Mouse (Mus musculus) heart, adult 18-20 months (tissue): Measurements from ENCODE around the gene Nbeal2. TPM values are rescaled to one million over a fixed set of nuclear protein-coding genes. Genes with fewer than 3 reads are reported as not detected.
A peak's percentile ranks its signal among the peaks of the same experiment; 100 is the strongest.
"Not testable (repeated sequence)": the region's sequence is repeated elsewhere in the genome, so short reads cannot be mapped to it uniquely, and the experiment has no call there.

ENCODE experiments used
- DNase-seq, 2 experiments: peaks; one replicate each; pipeline ENCODE4 v3.0.0; 2021 to 2022; ENCODE audit warnings: mixed read lengths in 1 of 2
- long read RNA-seq, 2 experiments: library from polyadenylated mRNA; stranded (forward); transcript quantifications; one replicate each; pipeline ENCODE4 v2.0.0; 2021
- total RNA-seq, 2 experiments: library from RNA; stranded (reverse); gene quantifications; 2 replicates each; pipeline ENCODE4 v1.2.3; 2021

Nbeal2 gene
- total RNA-seq: 1 to 10 TPM; 6.8 to 7.6 TPM
- long read RNA-seq, experiment 1, partial matches to known transcripts: 5 of 5 reads
- long read RNA-seq, experiment 1, other reads (novel, unspliced or antisense): 0 of 5 reads
- long read RNA-seq, experiment 2: 0 reads

DNA sequence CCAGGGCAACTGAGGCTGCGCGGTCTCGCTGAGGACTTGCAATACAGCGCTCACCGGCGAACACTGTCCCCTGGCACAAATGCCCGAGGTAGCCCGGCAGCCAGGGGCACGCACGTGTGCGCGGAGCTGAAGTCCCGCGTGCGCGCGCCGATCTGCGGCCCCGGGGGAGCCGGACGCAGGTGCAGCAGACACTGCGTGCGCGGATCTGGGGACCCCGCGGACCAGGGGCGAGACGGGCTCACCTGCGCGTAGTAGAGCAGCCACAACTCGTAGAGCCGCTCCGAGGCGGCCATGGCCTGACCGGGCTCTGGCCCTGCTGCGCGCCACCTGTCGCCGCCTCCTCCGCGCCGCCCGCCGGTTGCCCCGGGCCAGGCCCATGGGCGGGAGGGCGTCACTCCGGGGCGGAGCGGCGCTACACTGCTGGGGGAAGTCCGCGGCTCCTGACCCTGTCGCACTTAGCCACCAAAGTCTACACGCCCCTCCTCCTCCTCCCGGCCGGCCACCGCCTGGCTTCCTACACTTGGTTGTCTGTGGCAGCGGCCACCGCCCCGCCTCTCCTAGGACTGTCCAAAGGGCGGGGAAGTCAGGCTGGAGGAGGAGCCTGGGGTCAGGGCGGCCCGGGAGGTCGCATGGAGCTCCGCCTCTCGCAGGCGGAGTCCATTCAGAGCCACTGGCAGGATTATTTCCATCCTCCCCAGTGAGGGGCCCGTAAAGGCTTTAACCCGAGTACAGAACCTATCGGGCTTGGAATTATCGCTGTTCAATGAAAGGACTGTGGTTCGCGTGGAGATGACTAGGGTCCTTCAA is at the start of gene Nbeal2:
TSS of gene Nbeal2 (minus strand) at position 507 of the 807 bp plus-strand sequence.
- peak; percentile 95 to 99 for DNase-seq

DNA sequence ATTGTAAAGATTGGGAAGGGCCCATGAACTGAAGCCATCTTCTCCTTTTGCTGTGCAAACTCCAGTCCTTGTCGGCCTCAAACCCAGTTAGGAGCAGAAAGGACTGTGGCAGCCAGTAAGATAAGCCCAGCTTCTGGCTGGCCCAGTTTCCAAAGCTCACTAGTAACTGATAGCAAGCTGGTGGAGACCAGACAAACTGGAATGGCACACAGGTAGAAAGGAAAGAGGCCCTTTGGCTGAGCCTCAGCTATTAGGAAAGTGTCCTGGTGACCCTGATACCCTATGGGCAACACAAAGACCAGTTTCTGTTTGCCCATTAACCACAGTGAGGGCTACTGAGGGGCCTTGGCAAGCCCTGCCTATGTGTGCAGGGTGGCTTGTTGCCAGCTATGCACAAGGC is 48.9 kb upstream of the Nbeal2 start:
- DNase-seq: peak in 1 of 2 experiments; percentile 40

DNA sequence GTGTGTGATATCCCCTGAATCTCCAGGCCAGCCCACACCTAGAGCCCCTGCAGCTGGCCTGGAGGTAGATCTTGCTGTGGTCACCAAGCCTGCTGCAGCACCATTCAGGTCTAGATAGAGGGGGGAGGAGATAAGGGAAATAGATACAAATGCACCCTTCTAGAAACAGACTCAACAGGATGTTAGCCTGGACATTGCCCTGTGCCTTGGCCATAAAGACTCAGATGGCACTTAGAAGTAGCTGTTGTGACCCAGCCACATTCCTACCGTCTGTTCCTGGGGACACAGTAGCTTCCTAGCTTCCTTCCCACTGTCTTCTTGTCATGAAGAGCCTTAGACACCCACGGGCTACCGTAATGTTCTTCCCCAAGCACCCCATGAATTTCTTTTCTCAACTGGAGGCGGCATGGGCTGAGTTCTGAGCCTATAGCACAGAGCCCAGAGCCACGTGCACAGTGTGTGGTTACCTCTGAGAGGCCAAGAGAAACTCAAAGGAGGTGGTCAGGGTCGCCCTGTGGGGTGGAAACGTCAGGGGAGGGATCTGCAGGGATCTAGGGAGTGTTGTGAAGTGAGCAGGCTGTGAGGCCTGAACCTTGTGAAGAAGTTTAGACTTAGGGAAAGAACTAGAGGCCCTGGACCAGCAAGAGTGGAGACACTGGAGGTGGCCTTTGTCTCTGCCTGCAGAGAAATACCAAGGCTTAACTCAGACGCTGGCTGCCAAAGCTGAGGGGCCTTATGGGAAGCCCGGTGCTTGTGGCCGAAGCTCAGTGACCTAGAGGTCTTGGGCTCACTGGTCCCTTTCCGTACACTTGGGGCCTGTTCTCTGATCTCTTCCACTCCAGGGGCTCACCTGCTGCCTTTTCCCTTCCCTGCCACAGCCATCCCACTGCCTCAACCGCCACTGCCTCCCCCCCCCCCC is 47.4 kb upstream of the Nbeal2 start:
- DNase-seq: no peak

DNA sequence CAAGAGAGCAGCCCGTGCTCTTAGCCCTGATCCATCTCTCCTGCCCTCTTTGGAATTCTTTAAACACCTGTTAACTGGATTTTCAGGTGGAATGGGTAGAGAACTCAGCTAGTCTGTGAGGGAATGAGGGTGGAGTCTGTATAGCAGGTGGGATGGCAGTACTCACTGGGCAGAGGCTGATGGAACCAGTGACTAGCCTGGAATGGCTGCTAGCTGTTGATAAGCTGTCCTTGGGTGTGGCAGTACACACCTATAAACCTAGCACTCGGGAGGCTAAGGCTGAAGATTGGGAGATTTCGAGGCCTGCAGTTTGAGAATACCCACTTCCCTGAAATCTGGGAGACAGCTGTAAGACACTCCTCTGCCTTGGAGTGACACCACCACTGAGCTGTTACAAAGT is 45.6 kb upstream of the Nbeal2 start:
- no peak for DNase-seq

DNA sequence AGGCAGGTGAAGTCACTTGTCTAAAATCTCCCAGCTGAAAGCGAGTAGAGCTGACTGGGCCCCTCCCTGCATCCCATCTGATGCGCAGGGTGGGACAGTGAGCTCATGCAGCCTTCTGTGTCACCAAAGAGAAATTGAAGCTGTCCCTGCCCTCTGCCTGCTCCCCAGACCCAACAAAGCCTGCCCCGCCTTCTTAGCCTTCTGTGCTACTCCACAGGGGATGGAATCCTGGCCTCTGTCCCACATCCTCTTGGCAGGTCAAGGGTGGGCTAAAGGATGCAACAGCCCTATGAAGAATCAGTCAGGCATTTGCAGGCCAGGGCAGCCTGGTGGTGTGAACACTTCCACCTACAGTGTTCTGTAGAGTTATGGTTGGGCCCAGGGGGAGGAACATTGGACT is 43.5 kb upstream of the Nbeal2 start:
- DNase-seq: peak in 1 of 2 experiments; percentile 42

DNA sequence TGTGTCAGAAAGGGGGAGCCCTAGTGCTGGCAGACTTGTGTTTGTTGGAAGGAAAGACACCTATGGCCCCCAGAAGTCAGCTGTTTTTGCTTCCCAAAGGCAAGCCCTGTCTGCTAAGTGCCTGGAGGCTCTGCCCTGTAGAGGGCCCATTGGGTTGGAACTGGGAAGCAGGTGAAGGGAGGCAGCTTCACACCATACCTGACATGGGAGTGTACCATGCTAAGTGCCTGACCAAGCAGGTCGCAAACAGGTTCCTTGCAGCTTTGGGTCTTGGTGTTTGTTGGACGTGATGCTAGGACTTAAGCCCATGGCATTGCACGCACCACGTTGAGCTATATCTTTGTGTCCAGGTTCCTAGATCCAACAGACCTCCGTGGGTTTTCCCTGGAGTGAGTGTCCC is 42.5 kb upstream of the Nbeal2 start:
- no peak for DNase-seq

DNA sequence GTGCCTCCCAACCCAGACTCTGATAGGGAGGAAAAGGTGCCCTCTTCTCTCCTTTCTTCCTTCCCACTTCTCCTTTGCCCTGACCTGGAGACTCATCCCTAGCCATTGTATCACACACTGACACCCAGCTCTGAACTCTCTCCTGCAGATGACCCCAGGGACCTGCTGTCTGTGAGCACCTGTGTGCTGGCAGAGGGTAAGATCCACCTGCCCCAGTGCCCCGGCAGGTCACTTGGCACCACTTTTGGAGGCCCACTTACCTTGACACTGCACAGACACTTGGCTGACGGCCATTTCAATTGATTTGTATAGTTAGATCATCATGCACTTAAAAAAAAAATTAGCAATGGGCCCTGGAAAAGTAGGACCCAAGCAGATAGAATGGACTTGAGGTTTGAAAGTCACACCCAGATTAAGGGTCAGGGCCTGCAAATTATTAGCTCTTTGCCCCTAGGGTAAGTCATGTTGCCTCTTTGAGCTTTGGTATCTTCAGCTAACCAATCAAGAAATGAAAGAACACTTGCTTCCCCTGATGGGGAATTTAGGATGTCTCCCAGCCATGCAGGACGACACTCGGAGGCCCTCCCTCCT is 41.3 kb upstream of the Nbeal2 start:
- DNase-seq: no peak

DNA sequence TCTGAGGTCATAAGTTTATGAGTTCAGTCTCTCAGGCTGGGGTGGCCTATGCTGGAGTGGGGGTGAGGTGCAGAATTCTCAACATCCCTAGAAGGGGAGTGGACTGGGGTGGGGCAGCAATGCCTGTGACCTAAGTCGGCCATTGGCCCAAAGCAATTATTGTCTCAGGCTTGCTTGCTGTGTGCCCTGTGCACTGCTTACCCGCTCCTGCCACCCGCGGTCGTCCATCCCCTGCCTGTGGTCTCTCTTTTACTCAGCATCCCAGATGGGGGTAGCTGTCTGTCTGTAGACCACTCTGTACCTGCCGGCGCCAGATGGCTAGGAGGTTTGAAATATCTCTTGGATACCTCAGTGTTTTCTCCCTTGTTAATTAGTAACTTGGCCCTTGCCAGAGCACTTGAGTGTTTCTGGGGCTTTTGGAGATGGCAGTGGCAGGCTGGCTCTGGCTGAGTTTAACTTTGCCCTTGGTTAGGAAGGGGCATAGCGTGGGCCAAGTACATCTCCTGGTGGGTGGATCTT is 35.4 kb upstream of the Nbeal2 start:
- no peak for DNase-seq

DNA sequence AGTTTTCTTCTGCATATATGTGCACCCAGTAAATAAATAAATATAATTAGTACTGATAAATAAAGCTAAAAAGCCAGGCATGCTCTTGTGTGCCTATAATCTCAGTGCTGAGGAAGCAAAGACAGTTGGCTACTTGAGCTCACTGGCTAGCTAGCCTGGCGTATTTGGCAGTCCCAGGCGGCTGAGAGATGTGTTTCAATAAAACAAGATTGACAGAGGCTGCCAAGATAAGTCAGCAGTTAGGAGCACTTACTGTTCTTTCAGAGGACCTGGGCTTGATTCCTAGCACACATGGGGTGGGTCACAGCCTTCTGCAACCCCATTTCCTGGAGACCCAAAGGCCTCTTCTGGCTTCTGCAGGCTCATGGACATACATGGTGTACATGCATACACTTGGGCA is 33.9 kb upstream of the Nbeal2 start:
- DNase-seq: peak in 1 of 2 experiments; percentile 55

DNA sequence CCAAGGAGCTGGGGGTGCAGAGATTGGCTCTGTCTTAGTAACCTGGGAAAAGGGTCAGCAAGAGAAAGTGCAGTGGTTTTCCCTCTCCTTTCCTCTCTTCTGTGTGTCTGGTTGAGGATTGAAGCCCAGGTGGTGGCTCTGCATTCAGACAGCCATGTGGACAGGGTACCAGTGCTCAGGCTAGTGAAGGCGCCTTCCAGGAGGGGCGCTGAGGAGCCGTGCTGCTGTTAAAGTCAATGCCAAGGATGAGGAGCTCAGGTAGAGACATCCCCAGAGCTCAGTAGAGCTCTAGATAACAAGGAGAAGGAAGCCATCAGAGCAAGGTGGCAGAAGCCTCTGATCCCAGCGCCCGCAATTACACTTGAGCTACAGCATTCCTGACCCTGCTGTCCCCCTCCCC is 33.1 kb upstream of the Nbeal2 start:
- DNase-seq: no peak

DNA sequence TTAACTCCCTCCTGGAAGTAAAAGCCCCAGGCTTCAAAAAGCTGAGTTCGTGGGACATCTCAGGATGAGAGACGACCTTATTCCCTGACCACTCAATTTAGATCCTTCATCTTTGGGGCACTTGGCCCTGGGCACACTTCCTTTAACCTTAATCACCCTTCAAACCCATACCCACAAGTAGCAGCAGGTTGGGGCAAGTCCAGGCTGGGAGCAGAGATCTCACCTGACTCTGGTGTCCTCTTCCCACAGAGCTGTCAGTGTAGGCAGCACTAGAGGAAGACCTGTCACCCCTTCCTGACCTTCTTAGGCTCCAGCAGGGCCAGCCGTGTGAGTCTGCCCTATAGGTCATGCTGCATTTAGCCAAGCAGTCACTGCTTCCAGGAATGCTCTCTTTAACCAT is 32.5 kb upstream of the Nbeal2 start:
- DNase-seq: no peak

DNA sequence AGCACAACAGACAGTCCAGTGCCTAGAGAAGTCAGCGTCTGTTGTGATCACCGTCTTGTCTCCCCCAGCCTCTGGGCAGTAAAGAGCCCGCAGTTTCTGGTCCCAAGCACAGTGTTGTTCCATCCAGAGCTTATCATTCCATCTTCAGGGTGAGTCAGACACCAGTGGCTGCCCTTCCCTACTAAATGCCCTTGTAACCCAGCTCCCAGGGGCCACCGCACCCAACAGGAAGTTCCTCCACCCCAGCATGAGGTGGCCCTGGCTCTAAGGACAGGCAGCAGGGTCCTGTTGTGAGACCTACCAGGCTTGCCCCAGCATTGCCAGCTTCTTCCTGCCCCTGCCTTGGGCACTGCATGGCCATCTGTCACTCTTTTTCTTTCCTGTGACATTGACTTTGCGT is 31.6 kb upstream of the Nbeal2 start:
- no peak for DNase-seq

DNA sequence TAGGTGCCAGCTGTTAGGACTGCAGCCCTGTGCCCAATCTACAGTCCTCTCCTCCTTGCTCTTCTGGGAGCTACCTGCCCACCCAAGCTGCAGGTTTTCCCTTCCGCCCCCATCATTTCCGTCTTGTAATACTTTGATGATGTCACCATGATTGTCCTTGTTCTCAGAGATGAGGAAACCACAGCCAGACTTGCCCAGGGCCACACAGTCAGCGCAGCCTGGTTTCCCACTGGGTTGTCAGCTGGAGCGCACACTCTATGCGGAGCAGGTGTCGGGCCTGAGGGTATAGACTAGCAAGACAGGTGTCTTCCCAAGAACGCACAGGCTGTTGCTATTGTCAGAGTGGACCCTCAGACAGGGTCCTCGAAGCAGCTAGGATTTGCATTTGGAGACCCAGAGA is 31.2 kb upstream of the Nbeal2 start:
- DNase-seq: no peak

DNA sequence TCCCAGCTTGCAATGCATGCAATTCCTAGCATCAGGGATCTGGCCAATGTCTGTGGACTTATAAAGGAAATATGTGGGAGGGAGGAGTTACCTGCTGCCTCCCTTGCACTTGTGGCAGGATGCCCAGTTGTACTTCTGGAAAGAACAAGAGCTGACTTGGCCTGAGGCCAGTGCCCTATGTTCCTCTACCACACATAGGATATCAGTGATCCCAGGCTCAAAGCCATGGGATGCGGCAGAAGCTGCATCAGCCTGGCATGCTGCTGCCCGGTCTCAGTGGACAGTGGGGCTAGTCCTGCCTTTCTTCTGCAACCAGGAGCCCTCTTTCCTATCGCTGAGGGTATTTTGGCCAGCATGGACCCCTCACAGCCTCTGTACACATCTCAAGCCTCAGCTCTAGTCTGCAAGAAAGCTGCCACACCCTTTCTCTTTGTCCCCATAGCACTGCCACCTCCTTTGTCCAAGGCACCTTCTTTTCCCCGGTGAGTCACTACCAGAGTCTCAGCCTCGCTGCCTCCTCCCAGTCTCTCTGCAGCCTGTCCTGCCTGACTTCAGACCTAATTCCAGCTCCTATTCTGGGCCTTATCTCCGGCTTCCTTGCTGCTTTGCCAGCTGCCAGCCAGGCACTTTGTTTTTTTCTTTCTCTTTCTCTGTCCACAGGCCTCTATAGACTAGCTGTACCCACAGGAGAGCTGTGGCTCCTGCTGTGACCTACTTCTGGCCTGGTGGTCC is 30.3 kb upstream of the Nbeal2 start:
- DNase-seq: peak; percentile 77 to 84

DNA sequence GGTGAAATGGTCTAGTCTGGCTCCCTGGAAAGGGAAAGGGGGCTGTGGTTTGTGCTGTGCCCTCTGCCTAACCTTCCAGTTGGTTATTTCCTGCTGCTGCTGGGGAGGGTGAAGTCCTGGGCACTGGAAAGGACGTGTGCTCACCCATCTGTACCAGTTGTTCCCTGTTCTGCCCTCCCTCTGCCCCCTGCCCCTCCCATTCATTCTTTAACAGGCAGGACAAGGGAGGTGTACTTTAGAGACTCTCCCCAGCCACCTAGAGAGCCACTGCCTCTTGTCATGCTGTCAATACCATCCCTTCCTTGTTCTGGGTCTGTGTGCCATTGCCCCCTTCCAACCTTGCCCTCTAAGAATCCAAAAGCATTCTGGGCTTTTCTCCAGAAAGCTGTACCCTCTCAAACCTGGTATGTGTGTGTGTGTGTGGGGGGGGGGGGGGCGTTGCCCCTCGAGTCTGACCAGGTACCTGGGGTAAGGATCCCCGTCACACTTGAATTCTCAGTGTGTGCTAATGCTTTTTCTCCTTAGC is 29.7 kb upstream of the Nbeal2 start:
- DNase-seq: no peak

DNA sequence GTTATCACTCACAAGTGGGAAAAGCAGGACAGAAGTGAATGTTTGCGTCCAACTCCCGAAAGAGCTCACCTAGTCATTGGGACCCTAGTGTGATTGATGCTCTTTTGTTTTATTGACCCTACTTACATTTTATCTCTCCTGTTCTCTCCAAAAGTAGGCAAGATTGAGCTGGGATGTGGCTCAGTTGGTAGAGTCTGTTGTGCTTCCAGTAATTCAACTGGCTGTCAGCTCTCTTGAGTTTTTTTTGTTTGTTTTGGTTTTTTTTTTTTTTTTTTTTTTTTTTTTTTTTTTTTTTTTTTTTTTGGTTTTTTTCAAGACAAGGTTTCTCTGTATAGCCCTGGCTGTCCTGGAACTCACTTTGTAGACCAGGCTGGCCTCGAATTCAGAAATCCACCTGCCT is 28.7 kb upstream of the Nbeal2 start:
- DNase-seq: not testable (repeated sequence)

DNA sequence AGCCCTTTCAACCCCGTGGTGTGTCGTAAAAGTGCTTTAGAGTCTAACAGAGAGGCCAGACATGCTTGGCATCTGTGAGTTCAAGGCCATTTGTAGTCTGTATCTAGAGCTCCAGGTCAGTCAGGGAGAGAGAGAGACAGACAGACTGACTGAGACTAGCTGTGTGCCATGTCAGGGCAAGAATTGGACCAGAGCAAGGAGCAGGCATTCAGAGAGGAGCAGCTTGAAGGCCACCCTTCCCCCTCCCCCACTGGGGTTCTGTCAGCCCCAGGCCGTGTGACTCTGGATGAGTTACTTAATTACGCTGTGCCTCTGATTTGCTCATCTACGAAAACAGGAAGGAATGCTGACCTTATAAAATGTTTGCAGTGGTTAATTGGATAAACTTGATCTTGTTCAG is 28.3 kb upstream of the Nbeal2 start:
- DNase-seq: no peak

DNA sequence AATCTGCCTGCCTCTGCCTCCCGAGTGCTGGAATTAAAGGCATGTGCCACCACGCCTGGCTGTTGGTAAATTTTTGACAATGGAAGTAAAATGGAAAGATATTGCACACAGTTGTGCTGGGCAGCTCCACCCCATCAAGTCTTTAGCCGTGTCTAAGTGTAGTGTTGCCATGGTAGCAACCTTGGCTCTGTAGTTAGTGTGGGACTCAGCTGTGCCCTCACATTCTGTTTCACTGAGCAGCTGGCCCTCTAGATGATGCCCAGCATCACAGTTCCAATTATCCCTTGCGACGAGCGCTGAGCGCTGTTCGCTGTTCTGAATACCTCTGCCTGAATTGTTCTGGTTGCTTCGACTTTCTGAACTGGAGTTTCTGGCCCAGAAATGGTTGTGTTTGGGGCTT is 27.9 kb upstream of the Nbeal2 start:
- DNase-seq: no peak

DNA sequence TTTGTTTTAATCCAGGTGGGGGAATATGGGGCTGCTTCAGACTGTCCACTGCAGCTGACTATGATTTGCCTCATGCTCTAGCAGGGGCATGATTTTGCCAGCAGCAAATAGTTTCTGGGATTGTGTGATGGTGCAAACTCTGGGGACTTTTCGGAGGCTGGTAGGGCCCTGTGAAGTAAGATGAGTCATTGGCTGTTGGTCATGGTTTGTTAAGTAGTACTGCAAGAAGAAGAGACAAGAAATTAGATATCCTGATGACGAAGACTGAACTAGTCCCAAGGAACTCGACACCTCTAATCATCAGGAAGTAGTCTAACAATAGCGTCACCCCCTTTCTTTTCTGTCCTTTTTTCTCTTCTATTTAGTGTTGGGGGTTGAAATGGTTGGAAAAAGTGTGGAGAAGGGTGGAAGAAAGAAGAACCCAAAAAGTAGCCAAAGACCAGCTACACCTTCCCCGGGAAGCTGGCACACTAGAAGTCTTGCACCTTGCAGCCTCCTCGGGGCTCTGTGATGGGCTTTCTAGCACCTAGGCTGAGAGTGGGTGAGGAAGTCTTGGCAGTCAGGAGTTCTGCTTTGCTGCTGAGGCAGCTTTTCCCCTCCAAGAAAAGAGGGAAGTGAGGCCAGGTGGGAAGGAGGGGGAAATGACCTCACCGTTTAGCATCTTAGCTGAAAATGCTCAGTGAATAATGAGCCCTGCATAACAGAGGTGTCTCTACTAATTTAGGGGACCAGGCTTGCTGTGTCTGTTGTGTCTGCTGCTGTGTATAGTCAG is 27.0 kb upstream of the Nbeal2 start:
- DNase-seq: no peak

DNA sequence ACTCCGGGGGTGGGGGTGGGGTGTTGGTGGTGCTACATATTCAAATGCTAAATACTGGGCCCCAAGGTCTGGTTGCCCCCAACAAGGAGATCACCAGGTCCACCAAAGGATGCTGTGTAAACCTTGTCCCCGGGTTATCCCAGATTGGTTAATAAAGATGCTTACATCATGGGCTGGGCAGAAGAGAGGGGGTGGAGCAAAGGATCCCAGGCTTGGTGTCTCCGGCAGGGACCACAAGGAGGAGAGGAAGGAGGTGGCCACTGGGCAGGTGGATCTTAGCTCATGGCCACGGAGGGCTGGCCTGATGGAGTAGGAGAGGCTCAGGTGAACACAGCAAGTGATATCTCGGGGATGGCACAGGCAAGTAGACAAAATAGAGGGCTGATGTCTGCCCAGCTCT is 24.9 kb upstream of the Nbeal2 start:
- no peak for DNase-seq

DNA sequence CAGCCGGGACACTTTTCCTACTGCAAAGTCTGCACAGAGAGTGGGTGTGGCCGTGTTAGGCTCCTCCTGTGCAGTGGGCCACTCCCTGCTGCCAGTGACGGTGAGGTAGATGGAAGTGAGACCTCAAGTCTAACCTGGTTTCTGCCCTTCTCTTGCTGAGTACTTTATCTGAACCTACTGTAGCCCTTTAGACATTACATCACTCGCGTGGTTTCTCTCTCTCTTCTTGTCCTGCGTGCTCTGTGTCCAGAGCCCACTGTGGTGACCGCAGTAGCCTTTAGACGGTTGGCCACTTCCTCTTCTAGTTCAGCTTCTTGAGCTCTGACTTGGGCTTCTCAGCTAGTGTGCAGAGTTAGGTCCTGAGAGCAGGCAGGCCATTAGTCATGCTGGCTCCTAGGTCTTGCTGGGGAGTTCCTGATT is 22.5 kb upstream of the Nbeal2 start:
- DNase-seq: peak in 1 of 2 experiments; percentile 65
